Mouse (Mus musculus) embryonic fibroblast, embryonic 13.5 days (primary cell): Measurements from ENCODE around the gene Prickle2. TPM values are rescaled to one million over a fixed set of nuclear protein-coding genes. Genes with fewer than 3 reads are reported as not detected.

Experiments
- H3K27ac ChIP-seq: 2 replicates; pipeline ENCODE4 v1.5.1; 2012; ENCODE audit warnings: low read length, control low read depth, inconsistent platforms; ENCODE audit not compliant: insufficient read depth
- H3K4me1 ChIP-seq: 2 replicates; pipeline ENCODE4 v1.6.1; 2011; ENCODE audit warnings: low read length; ENCODE audit not compliant: control insufficient read depth, insufficient read depth
- H3K4me3 ChIP-seq: 2 replicates; pipeline ENCODE4 v1.5.1; 2011; ENCODE audit warnings: mild to moderate bottlenecking, control low read depth, low read length; ENCODE audit not compliant: insufficient read depth
- CTCF ChIP-seq: IDR thresholded peaks from 2 replicates; pipeline ENCODE4 v1.5.1; 2011; ENCODE audit warnings: mild to moderate bottlenecking, control low read depth, low read length, moderate library complexity, borderline replicate concordance; ENCODE audit not compliant: insufficient read depth
- POLR2A ChIP-seq: IDR thresholded peaks from 2 replicates; pipeline ENCODE4 v1.6.1; 2011; ENCODE audit warnings: low read depth, mild to moderate bottlenecking, control low read depth, low read length, moderate library complexity
- polyA plus RNA-seq: library from polyadenylated mRNA; stranded (reverse); fragments of >200 nt; gene quantifications from 2 replicates; pipeline ENCODE4 v1.2.4, GENCODE M21; 2011; ENCODE audit warnings: low read depth; ENCODE audit not compliant: missing spikeins, insufficient read length

Prickle2 gene
- polyA plus RNA-seq, 1 experiment: 10.4 TPM

DNA sequence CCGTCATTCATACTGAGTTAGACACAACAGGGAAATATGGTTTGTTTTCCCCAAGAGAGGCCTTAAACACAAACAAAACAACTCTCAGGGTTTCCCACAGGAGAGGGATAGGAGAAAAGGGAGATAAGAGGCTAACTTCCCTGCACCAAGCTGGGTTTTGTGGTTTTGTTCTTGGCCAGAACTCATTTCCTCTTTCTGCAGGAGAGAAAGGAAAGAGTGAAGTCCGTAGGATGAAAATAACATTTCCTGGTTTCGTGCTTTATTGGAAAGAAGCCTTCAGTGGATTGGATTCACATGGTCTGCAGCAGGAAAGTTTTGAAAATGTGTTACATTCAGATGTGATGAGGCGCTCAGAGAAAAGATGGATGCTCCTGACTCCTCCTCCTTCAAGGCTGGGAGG, 237.1 kb downstream of the Prickle2 start:
- Histone ChIP-seq H3K4me1 (peaks cover 8% of the 10 kb centered on the region), H3K4me3 (no peak overlapping the region), H3K27ac (peak overlapping the region; percentile 34; the same call in 1 of the 2 replicates)
- no peak for TF ChIP-seq POLR2A
- no peak for TF ChIP-seq CTCF

GRCm38 (mm10) chr6:92468383-92468791, 237.6 kb downstream of the Prickle2 start:
- H3K4me1 ChIP-seq: peaks cover 8% of the 10 kb centered on the region
- no peak overlapping the region for H3K4me3 ChIP-seq
- TF ChIP-seq CTCF: no peak
- TF ChIP-seq POLR2A: no peak
- peak overlapping the region; percentile 7; the same call in 1 of the 2 replicates for H3K27ac ChIP-seq

DNA sequence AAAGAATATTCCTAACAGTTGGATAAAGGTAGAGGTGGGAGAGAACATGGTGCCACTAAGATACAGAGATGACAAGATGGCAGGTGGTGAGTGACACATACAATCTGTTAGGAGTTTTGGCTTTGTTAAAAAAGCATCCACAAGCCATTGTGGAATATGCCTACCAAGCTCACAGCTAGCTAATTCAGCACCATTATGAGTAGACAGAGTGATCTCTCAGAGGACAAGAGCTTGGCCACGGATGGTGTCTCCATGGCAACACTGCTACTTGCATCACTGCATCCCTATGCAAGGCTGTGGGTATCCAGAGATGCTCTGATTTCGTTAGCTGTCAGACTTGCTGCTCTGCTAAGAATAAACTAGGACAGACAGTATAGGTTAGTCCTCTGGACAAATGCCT, 238.6 kb downstream of the Prickle2 start:
- no peak for TF ChIP-seq CTCF
- Histone ChIP-seq H3K4me3 (no peak overlapping the region), H3K4me1 (peaks cover 10% of the 10 kb centered on the region), H3K27ac (no peak overlapping the region)

GRCm38 (mm10) chr6:92465666-92466065, 240.3 kb downstream of the Prickle2 start:
- H3K27ac ChIP-seq: no peak overlapping the region
- peaks cover 14% of the 10 kb centered on the region for H3K4me1 ChIP-seq
- TF ChIP-seq POLR2A (no peak), CTCF (no peak)
- no peak overlapping the region for H3K4me3 ChIP-seq

DNA sequence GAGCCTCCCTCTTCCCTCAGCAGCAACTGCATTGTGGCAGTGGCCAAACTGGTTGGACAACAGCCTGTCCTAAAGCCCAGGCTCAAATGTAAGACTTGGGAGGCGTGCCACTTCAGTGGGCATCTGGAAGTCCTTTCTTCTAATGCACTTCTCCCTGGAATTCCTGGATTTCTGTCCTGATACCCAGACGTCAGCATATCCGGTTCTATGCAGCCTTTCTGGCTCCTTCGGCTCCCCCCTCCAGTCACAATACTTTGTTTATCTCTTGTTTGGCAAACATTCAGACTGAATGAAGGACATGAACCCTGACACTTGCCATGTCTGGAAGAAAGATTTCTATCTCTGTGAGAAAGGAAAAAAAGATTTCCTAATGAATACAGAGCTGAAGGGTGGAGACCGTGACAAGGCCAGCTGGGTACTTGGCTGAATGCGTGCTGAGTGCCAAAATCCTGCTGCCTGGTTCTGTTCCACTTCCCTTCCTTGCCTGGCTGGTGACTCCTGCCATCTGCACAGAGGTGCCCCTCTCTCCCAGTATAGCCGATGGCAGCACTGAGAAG, 241.1 kb downstream of the Prickle2 start:
- Histone ChIP-seq H3K4me3 (no peak overlapping the region), H3K27ac (no peak overlapping the region), H3K4me1 (peaks cover 14% of the 10 kb centered on the region)
- TF ChIP-seq CTCF: no peak
- no peak for TF ChIP-seq POLR2A

GRCm38 (mm10) chr6:92463768-92464167, 242.2 kb downstream of the Prickle2 start:
- TF ChIP-seq POLR2A (no peak), CTCF (no peak)
- H3K4me3 ChIP-seq: no peak overlapping the region
- H3K4me1 ChIP-seq: peaks cover 12% of the 10 kb centered on the region
- H3K27ac ChIP-seq: peak overlapping the region; percentile 55

DNA sequence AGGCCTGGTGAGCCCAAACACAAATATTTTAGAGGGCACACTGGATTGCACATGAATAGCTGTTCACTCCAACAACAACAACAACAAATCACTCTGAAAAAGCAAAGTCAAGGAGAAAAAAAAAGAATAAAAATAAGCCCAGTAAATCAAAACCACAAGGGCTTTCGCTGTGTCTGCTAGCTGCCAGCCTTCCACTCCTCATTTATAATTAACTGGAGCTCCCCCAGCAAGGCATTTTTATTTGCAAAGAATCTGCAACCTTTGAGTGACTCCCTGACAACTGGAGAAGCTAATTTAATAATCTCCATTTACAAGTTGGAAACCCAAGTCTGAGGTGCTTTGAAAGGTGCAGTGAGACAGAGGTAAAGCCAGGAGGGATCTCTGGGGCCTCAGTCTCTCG, 245.2 kb downstream of the Prickle2 start:
- no peak for TF ChIP-seq POLR2A
- TF ChIP-seq CTCF: no peak
- H3K4me1 ChIP-seq: peaks cover 11% of the 10 kb centered on the region
- no peak overlapping the region for H3K4me3 ChIP-seq
- no peak overlapping the region for H3K27ac ChIP-seq

- TF ChIP-seq CTCF (no peak), POLR2A (no peak)
- H3K4me3 ChIP-seq: no peak overlapping the region
- H3K4me1 ChIP-seq: peaks cover 4% of the 10 kb centered on the region; the same call in 1 of the 2 replicates
- H3K27ac ChIP-seq: no peak overlapping the region
Measured at GRCm38 (mm10) chr6:92458026-92458425, 247.9 kb downstream of the Prickle2 start.

DNA sequence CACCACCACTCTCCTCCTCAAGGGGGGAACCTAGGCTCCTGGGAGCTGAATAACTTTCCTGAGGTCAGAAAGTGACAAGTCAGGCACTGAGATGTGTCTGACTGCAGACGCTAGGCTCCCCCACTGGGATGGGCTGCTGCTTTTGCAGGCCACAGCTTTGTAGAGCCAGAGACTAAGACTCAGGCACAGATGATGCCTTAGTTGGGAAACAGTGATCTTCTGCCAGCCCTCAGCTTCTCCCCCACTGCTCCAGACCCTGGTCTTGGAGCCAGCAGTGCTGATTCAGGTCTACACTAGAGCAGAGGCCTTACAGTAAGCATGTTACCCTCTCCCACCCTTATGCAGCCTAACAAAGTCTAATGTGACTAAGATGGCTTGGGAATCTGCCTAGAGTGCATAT, 254.5 kb downstream of the Prickle2 start:
- H3K27ac ChIP-seq: peak overlapping the region; percentile 42
- no peak overlapping the region for H3K4me3 ChIP-seq
- TF ChIP-seq POLR2A (no peak), CTCF (no peak)
- H3K4me1 ChIP-seq: peaks cover 16% of the 10 kb centered on the region

DNA sequence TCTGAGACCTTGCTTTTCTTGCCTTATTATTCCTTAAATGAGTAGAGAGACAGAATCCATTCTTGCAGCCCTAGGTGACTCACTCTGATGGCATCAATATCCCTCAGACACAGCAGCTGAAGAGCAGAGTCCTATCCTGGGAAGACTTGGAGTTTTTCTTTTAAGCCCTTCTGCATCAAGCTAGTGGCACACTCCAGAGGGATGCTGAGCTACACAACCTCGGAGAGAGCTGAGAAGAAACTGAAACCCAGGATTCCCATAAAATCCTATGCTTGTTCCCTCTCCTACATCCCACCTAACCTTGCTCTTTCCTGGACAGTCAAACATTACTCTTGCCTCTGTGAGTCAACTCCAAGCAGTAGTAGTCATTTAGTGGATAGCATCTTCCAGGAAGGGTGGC, 256.0 kb downstream of the Prickle2 start:
- Histone ChIP-seq H3K4me1 (peaks cover 20% of the 10 kb centered on the region), H3K4me3 (no peak overlapping the region), H3K27ac (peak overlapping the region; percentile 28)
- TF ChIP-seq POLR2A: no peak

DNA sequence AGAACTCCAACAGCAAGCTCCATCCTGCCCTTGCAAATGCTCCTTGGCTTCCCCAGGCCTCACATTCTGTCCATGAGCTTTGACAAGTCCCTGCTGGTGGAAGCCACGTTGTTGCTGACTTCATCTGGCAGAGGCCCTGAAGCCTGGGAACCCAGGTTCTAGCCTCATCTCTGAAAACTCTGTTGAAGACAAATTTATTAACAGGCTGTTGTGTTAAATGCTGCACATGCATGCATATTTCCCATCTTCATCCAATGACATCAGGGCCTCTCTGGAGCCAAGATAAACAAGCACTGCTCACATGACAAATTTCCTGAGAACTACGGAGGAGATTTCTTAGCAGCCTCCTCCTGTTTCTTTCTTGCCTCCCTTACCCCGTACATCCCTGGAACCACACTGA, 259.3 kb downstream of the Prickle2 start:
- TF ChIP-seq CTCF (no peak), POLR2A (no peak)
- Histone ChIP-seq H3K27ac (peak overlapping the region; percentile 80), H3K4me3 (no peak overlapping the region)

More for the DNA sequence above, 259.3 kb downstream of the Prickle2 start:
- H3K4me1 ChIP-seq: peaks cover 24% of the 10 kb centered on the region
